Mouse (Mus musculus): Measurements from ENCODE around the gene Fam53b.

DNA sequence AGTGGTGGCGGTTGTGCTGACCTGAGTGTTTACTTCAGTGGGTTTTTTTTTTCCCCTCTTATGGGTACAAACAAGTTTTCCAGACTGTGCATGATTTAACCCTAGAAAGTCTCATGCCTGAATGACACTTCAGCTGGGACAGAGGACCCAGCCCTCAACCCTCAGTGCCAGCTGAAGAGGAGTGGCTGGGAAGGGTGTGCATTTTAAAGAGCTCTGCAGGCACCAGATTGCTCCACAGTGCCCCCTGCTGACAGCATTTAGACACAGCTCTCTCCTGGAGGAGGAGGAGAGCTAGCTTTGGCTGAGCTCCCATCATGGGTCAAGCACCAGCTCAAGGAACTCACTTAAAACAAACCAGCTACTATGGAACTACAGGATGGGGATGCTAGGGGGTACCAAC, 2.8 kb downstream of the Fam53b start:
- TF ChIP-seq POLR2A (IDR thresholded peaks at IDR 0.05; ENCODE audit: borderline replicate concordance, extremely low read depth, low read depth, low read length), result no peak
- peak; percentile 95 for TF ChIP-seq CTCF (IDR thresholded peaks at IDR 0.05; ENCODE audit: insufficient read depth, low read length)

Data from lung, adult 2 months (tissue).